Mouse (Mus musculus) adrenal gland, postnatal 36 days (tissue): ENCODE measurements around the gene Tsc2. TPM values are rescaled to one million over a fixed set of nuclear protein-coding genes. Genes with fewer than 3 reads are reported as not detected.

Experiments used
- DNase-seq, 2 experiments: peaks; one replicate each; pipeline ENCODE4 v3.0.0; 2021; ENCODE audit warnings: mixed read lengths in 1 of 2
- total RNA-seq, 2 experiments: library from RNA; stranded (reverse); gene quantifications; 2 replicates each; pipeline ENCODE4 v1.2.3; 2021

Tsc2 gene
- total RNA-seq, 2 experiments from 2014 or later: 79.2 to 103 TPM

DNA sequence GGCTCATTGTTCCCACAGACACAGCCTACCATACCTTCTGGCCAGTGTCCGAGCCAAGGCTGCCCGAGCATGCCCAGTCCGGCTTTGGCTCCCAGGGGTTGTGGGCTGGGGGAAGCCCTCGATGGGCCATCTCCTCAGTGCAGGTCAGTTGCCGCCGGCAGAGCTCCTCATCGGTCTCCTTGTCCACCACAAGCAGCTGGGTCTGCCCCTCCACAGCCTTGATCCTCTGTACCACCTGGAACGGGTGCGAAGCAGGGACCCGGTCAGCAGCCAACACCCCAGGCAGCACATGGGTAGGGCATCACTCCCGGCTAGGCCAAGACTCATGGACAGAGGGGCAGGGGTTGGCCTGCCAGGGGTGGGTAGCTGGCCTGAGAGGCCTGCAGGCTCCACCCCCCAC lies 15.1 kb upstream of the Tsc2 start:
- no peak for DNase-seq

DNA sequence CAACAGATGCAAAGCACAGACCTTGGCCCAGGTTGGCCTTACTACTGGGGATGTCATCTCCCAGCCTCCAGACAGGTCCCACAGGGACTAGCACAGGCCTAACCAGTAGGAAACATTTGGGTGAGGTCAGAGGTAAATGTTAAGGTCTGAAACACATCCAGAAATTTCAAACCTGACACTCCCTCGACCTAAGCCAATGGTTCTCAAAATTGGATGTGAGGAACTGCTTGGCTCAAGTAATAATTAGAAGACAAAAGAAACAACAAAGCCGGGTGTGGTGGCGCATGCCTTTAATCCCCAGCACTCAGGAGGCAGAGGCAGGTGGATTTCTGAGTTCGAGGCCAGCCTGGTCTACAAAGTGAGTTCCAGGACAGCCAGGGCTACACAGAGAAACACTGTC lies 14.0 kb upstream of the Tsc2 start:
- DNase-seq: no peak

- DNase-seq: peak in 1 of 2 experiments; percentile 30
Observed at GRCm38 (mm10) chr17:24645916-24646315, 13.5 kb upstream of the Tsc2 start.

- DNase-seq: peak; percentile 52 to 72
Observed at GRCm38 (mm10) chr17:24644875-24645721, 12.7 kb upstream of the Tsc2 start.

- DNase-seq: peak in 1 of 2 experiments; percentile 22
Observed at GRCm38 (mm10) chr17:24644030-24644715, 11.7 kb upstream of the Tsc2 start.

GRCm38 (mm10) chr17:24642791-24643343 lies 10.4 kb upstream of the Tsc2 start:
- DNase-seq: no peak

- DNase-seq: no peak
Observed at GRCm38 (mm10) chr17:24641944-24642343, 9.5 kb upstream of the Tsc2 start.

- no peak for DNase-seq
Observed at GRCm38 (mm10) chr17:24640581-24640980, 8.2 kb upstream of the Tsc2 start.

DNA sequence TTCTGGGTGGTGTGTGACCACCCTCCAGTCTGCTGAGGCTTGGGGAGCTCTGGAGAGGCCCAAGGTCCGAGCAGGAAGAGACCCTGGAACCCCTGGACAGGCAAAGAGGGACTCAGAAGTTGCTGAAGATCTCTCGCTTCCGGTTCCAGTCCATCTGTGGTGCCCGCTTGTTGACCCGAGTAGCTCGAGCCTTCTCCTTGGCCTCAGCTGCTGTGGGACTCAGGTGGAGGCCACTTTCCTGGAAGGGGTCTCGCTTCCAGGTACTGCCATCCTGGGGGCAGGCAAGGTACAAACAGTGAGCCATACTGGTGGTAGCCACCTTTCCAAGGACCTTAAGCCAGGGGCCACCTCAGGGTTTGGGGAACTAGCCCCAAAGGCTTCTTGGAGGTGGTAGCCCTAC lies 7.7 kb upstream of the Tsc2 start:
- DNase-seq: no peak

GRCm38 (mm10) chr17:24639571-24639988 lies 7.2 kb upstream of the Tsc2 start:
- no peak for DNase-seq

GRCm38 (mm10) chr17:24638840-24639239 lies 6.4 kb upstream of the Tsc2 start:
- DNase-seq: peak in 1 of 2 experiments; percentile 35

- peak in 1 of 2 experiments; percentile 27 for DNase-seq
Observed at GRCm38 (mm10) chr17:24638214-24638613, 5.8 kb upstream of the Tsc2 start.

- DNase-seq: no peak
Observed at GRCm38 (mm10) chr17:24636781-24637481, 4.5 kb upstream of the Tsc2 start.

DNA sequence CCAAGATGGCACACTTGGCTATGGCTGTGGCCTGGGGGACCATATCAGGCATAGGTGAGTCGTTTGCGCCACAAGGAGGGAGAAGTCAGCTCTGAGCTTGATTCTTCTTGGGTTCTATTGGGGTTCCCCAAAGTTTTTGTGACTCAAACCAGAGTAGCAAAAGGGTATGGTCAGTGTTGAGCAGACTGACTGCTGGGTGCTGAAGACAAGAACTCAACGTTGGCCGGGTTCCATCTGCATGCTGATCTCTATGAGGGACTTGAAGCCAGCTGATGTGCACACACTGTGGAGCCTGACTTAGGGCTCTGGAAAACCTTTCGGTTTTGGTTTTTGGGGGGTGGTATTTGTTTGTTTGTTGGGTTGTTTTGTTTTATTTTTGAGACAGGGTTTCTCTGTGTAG lies 3.3 kb upstream of the Tsc2 start:
- no peak for DNase-seq

GRCm38 (mm10) chr17:24635024-24635423 lies 2.6 kb upstream of the Tsc2 start:
- peak; percentile 19 to 43 for DNase-seq

- DNase-seq: no peak
Observed at GRCm38 (mm10) chr17:24633831-24634230, 1.4 kb upstream of the Tsc2 start.

- DNase-seq: peak; percentile 59 to 69
Observed at GRCm38 (mm10) chr17:24632813-24633449, 501 bp upstream of the Tsc2 start.

DNA sequence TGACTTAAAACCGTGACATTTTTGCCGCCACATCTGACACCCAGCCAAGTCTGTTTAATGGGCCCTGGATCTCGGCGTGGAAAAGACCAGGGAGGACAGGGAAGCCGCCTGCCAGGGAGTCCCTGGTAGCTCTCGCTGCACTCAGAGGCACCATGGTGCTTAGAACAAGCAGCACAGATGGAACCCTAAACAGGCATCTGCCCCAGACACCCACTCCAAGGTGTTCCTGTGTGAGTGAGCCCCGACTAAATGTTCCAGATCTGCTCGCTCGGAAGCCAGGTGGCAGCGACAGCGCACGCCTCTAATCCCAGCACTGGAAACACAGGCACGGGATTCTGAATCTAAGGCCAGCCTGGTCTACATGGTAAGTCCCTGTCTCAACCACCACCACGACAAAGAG lies 2.4 kb downstream of the Tsc2 start:
- no peak for DNase-seq

GRCm38 (mm10) chr17:24628646-24629045 lies 3.8 kb downstream of the Tsc2 start:
- peak; percentile 72 to 83 for DNase-seq

- DNase-seq: no peak
Observed at GRCm38 (mm10) chr17:24625472-24625871, 7.0 kb downstream of the Tsc2 start.

- DNase-seq: peak in 1 of 2 experiments; percentile 43
Observed at GRCm38 (mm10) chr17:24617561-24618194, 14.8 kb downstream of the Tsc2 start.
